Mouse (Mus musculus) liver, embryonic 11.5 days (tissue): ENCODE data around the gene Dnajb6. TPM values are rescaled to one million over a fixed set of nuclear protein-coding genes. Genes with fewer than 3 reads are reported as not detected.
"Not testable (repeated sequence)": the region's sequence is repeated elsewhere in the genome, so short reads cannot be mapped to it uniquely, and the experiment has no call there.

Experiments used
- ATAC-seq: fragments of 200-750 bp; cut with Nextera tagmentation; replicated peaks from 2 replicates; pipeline ENCODE4 v1.8.0; 2017; ENCODE audit warnings: moderate number of reproducible peaks, mild to moderate bottlenecking, moderate TSS enrichment, moderate library complexity; ENCODE audit not compliant: low FRiP score
- DNase-seq: peaks from one replicate; pipeline ENCODE4 v3.0.0-alpha.2; 2017; ENCODE audit warnings: low spot score
- H3K27ac ChIP-seq: fragments of 300-500 bp; sonication (generic); 2 replicates; pipeline ENCODE4 v1.5.1; 2014; ENCODE audit warnings: mild to moderate bottlenecking, low read depth, low read length, control low read depth
- H3K27me3 ChIP-seq: fragments of 300-500 bp; sonication (generic); replicated peaks from 2 replicates; pipeline ENCODE4 v1.6.1; 2014; ENCODE audit warnings: low read length, mixed read lengths; ENCODE audit not compliant: control insufficient read depth, insufficient read depth
- H3K36me3 ChIP-seq: fragments of 300-500 bp; sonication (generic); 2 replicates; pipeline ENCODE4 v1.6.1; 2014; ENCODE audit warnings: mild to moderate bottlenecking, low read length, moderate library complexity, mixed read lengths; ENCODE audit not compliant: control insufficient read depth, insufficient read depth
- H3K4me1 ChIP-seq: fragments of 300-500 bp; sonication (generic); replicated peaks from 2 replicates; pipeline ENCODE4 v1.6.1; 2014; ENCODE audit warnings: low read length, mixed read lengths; ENCODE audit not compliant: control insufficient read depth, insufficient read depth
- H3K4me2 ChIP-seq: fragments of 300-500 bp; sonication (generic); 2 replicates; pipeline ENCODE4 v1.6.1; 2014; ENCODE audit warnings: mild to moderate bottlenecking, control low read depth, moderate library complexity
- H3K4me3 ChIP-seq: fragments of 300-500 bp; sonication (generic); 2 replicates; pipeline ENCODE4 v1.5.1; 2014; ENCODE audit warnings: low read depth, low read length, control low read depth
- H3K9ac ChIP-seq: fragments of 300-500 bp; sonication (generic); 2 replicates; pipeline ENCODE4 v1.6.1; 2014; ENCODE audit warnings: low read depth, low read length, control low read depth
- H3K9me3 ChIP-seq: fragments of 300-500 bp; sonication (generic); 2 replicates; pipeline ENCODE4 v1.6.1; 2016; ENCODE audit warnings: low read length, inconsistent platforms, mixed read lengths; ENCODE audit not compliant: control insufficient read depth
- WGBS: fragments of 180-500 bp; shearing (Covaris S2); extraction: QIAGEN DNeasy Blood & Tissue Kit; methylation state at CpG from one replicate; pipeline ENCODE4 v1.1.7; 2014; 5-methylcytosine and 5-hydroxymethylcytosine counted together
- polyA plus RNA-seq: library from polyadenylated mRNA; unstranded; fragments of >200 nt; fragmentation: Nextera tagmentation; extraction: Ambion mirVana; gene quantifications from 2 replicates; pipeline ENCODE4 v1.2.1, GENCODE M21; 2014

Gene Dnajb6
- polyA plus RNA-seq, 1 experiment from 2014 or later, result 141 TPM

DNA sequence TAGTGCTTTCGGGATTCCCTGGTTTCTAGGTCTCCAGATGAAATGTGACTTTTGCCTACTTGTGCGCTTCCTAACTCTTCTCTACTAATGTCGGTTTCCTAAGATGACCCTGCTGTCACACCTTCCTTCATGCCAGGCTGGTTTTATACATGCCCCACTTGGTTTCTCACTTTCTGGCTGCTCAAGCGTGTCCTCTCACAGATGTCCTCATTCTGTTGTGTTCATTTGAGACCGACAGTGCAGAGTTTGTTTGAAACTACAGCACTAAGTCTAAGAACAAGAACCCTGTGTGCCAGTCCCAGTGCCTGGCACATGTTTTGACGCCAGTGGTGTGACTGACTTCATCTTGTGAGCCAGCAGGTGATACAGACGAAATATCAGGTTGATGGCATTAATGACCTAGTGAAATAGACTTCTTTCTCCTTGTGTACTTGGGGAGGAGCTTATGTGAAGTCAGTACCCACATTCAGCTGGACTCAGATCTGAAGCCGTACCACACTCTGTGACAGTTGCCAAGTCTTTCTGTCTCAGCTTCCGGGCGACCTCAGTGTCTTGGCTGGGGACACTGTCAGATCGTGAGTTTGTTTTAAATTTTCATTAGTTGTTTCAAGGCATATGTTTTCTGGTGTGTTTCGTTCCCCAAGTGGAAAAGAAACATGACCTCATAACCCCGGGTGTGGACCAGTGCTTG, 38.1 kb downstream of the Dnajb6 start:
- no peak overlapping the region for H3K27ac ChIP-seq
- ATAC-seq (no peak), DNase-seq (no peak)
- H3K36me3 ChIP-seq, result peaks cover 5% of the 10 kb centered on the region; the same call in 1 of the 2 replicates
- WGBS, result 92% methylated on average over 13 of the region's 13 CpGs
- H3K4me3 ChIP-seq, result no peak overlapping the region
- H3K4me1 ChIP-seq, result no peaks in the 10 kb centered on the region
- no peaks in the 10 kb centered on the region for H3K9me3 ChIP-seq
- H3K4me2 ChIP-seq, result no peak overlapping the region
- H3K27me3 ChIP-seq, result no peaks in the 10 kb centered on the region
- no peak overlapping the region for H3K9ac ChIP-seq

DNA sequence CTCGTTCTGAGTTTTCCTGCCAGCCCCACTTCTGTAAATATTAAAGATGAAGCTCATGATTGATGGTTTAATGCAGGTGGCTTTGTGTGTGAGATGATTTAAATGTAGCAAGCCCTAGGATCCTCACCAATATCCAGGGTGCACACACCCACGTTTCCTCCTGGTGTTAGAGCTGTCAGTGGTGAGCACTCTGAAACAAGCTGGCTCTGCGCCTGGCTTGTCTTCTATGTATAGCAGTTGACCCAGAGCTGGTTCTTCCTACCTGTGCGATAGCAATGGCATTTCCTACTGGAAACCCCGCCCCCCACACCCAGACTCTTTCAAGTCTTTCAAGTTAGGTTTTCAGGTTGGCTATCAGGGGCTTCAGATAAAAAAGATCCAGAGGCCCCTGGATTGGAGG, 39.9 kb downstream of the Dnajb6 start:
- H3K4me1 ChIP-seq, result no peaks in the 10 kb centered on the region
- no peak overlapping the region for H3K4me3 ChIP-seq
- no peak overlapping the region for H3K4me2 ChIP-seq
- no peak for DNase-seq
- ATAC-seq, result no peak
- WGBS, result 74% methylated on average over 5 of the region's 5 CpGs
- no peak overlapping the region for H3K9ac ChIP-seq
- H3K9me3 ChIP-seq, result no peaks in the 10 kb centered on the region
- H3K36me3 ChIP-seq, result peaks cover 11% of the 10 kb centered on the region; the same call in 1 of the 2 replicates
- no peak overlapping the region for H3K27ac ChIP-seq
- no peaks in the 10 kb centered on the region for H3K27me3 ChIP-seq

DNA sequence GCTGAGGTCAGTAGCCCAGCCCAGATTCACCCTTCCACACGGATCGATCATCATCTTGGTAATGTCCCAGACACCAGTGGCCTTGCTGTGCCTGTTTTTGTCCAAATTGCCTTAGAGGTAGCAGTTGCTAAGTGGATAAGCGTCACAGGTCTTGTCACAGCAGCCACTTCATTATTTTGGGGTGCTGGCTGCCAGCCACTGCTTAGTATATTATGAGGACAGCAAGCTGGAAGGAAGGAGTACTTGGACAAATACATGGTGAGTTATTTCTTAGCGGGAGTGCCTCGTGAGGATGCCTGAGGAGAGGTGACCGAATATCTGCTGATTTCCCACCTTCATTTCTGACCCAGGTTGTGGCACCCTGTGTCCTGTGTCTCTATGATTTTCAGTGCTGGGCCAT, 42.5 kb downstream of the Dnajb6 start:
- no peaks in the 10 kb centered on the region for H3K27me3 ChIP-seq
- no peak for ATAC-seq
- no peak overlapping the region for H3K4me3 ChIP-seq
- H3K4me1 ChIP-seq, result no peaks in the 10 kb centered on the region
- H3K4me2 ChIP-seq, result no peak overlapping the region
- DNase-seq, result no peak
- no peaks in the 10 kb centered on the region for H3K9me3 ChIP-seq
- no peak overlapping the region for H3K27ac ChIP-seq
- no peak overlapping the region for H3K9ac ChIP-seq
- 89% methylated on average over 6 of the region's 6 CpGs for WGBS
- peaks cover 11% of the 10 kb centered on the region for H3K36me3 ChIP-seq

DNA sequence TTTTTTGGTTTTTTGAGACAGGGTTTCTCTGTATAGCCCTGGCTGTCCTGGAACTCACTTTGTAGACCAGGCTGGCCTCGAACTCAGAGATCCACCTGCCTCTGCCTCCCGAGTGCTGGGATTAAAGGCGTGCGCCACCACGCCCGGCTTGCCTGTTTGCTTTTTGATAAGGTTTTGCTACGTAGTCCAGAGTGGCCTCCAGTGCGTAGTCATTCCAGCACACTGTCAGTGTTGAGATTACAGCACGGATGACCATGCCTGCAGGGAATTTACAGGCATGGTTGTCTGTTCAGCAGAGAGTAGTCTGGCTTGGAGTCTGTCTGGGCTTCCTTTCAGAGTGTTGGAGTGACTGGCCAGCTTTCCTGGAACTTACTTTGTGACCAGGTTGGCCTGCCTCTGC, 44.2 kb downstream of the Dnajb6 start:
- WGBS, result 80% methylated on average over 9 of the region's 9 CpGs
- peaks cover 11% of the 10 kb centered on the region for H3K36me3 ChIP-seq
- H3K4me2 ChIP-seq, H3K4me3 ChIP-seq, H3K4me1 ChIP-seq, H3K27ac ChIP-seq, H3K27me3 ChIP-seq, H3K9me3 ChIP-seq, H3K9ac ChIP-seq, DNase-seq, ATAC-seq: not testable (repeated sequence)

DNA sequence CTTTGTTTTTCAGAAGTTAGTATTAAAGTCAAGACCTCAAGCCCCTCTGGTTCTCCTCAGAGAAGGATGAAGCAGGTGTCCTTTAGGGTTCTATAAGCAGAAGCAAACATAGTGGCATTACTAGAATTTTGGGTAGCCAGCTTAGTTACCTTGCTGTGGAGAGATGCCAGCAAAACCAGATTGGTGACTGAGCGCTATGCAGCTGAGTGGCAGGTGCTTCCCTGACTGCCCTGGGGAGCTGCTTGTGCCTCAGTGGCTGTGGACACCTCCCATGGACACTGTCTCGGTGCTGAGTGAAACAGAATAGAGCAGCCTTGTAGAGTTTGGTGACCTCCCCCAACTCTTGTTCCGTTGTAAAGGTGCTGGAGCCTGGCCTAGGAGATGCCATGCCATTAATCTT, 46.8 kb downstream of the Dnajb6 start:
- 91% methylated on average over 3 of the region's 3 CpGs for WGBS
- no peaks in the 10 kb centered on the region for H3K9me3 ChIP-seq
- ATAC-seq (no peak), DNase-seq (no peak)
- H3K27ac ChIP-seq, result no peak overlapping the region
- H3K36me3 ChIP-seq, result peaks cover 9% of the 10 kb centered on the region
- H3K9ac ChIP-seq, result no peak overlapping the region
- no peak overlapping the region for H3K4me3 ChIP-seq
- no peak overlapping the region for H3K4me2 ChIP-seq
- H3K27me3 ChIP-seq, result no peaks in the 10 kb centered on the region
- H3K4me1 ChIP-seq, result no peaks in the 10 kb centered on the region

DNA sequence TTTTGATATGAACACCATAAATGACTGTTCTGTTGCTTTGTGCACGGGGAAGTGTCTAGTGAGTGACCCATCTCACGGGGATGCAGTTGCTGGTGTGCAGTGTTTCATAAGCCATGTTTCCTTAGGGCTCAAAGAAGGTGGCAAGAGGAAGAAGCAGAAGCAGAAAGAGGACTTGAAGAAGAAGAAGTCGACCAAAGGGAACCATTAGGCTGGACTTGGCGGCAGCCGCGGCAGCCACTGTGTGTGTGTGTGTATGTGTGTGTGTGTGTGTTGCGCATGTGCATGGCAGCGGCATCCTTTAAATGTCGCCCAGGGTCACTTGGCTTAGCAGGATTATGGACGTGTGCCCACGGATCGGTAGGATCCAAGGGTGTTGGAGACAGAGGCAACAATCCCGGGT, 49.4 kb downstream of the Dnajb6 start:
- DNase-seq, ATAC-seq, H3K27ac ChIP-seq, H3K4me1 ChIP-seq, H3K4me3 ChIP-seq, H3K4me2 ChIP-seq, H3K36me3 ChIP-seq, H3K27me3 ChIP-seq, H3K9me3 ChIP-seq, H3K9ac ChIP-seq: not testable (repeated sequence)
- 88% methylated on average over 9 of the region's 13 CpGs for WGBS

DNA sequence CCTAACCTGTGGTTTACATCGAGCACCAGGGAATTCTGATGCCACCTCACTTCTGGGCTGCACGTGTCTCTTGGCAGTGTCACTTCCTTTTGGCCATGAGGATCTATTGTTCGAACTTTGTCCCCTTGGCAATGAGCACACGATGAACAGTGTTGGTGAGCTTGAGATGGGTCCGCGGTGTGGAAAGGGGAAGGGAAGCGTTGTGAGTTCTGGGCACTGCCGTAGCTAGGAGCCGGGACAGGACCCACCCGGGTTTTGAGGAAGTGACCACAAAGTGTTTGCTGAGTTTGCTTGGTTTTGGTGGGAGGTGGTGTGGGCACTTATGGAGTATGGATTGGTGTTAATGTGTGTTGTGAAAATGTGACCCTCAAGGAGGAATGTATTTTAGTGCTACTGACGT, 50.5 kb downstream of the Dnajb6 start:
- H3K27ac ChIP-seq, H3K36me3 ChIP-seq, H3K4me3 ChIP-seq, H3K4me1 ChIP-seq, ATAC-seq, H3K27me3 ChIP-seq, H3K9ac ChIP-seq, H3K9me3 ChIP-seq, H3K4me2 ChIP-seq, DNase-seq: not testable (repeated sequence)
- WGBS, result 97% methylated on average over 1 of the region's 11 CpGs

DNA sequence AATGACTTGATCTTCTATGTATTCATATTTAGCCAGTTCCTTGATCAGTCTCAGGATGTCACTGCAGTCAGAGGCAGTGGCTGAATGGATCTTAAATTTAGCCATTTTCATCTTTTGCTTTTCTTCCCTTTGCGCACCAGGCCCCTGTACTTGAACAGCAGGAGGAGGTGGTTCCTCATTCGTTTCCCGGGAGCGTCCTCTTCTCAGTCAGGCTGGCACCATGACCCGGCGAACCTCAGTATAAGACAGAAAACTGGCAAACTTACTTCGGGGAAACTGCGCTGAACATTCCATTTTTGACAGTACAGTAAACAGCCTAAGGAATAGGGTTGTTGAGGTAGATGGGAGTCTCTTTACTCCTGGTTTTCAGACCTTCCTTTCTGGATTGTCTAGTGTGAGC, 59.4 kb downstream of the Dnajb6 start:
- H3K36me3 ChIP-seq, H3K27me3 ChIP-seq, H3K4me3 ChIP-seq, ATAC-seq, H3K9ac ChIP-seq, DNase-seq, H3K9me3 ChIP-seq, H3K27ac ChIP-seq, H3K4me2 ChIP-seq, H3K4me1 ChIP-seq: not testable (repeated sequence)
- 90% methylated on average over 5 of the region's 8 CpGs for WGBS

DNA sequence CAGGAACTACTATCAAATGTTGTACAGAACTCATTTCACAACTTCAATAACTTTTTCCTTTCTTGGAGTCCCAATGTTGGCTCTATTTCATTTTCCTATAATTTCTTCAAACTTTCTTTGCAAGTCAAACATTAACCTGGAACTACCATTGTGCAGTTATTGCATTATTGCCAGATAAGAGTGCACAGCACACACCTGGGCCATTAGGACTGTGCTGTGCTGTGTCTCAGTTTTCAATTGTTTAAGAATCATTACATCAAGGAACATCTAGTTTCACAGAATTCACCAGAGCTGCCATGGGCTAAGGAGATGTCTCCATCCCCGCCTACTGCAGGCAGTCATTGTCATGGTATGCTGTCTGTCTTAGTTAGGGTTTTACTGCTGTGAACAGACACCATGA, 73.5 kb downstream of the Dnajb6 start:
- no peaks in the 10 kb centered on the region for H3K4me1 ChIP-seq
- H3K36me3 ChIP-seq, result no peaks in the 10 kb centered on the region
- no peak overlapping the region for H3K4me3 ChIP-seq
- no peak for ATAC-seq
- no peak overlapping the region for H3K4me2 ChIP-seq
- DNase-seq, result no peak
- H3K27ac ChIP-seq, result no peak overlapping the region
- H3K9ac ChIP-seq, result no peak overlapping the region
- H3K9me3 ChIP-seq, result no peaks in the 10 kb centered on the region
- WGBS, result 74% methylated on average over 1 of the region's 1 CpGs
- H3K27me3 ChIP-seq, result no peaks in the 10 kb centered on the region
